Mouse (Mus musculus): ENCODE measurements around the gene Creb3l2. TPM values are rescaled to one million over a fixed set of nuclear protein-coding genes. Genes with fewer than 3 reads are reported as not detected.
A peak's percentile ranks its signal among the peaks of the same experiment; 100 is the strongest.
"Not testable (repeated sequence)": the region's sequence is repeated elsewhere in the genome, so short reads cannot be mapped to it uniquely, and the experiment has no call there.

Gene Creb3l2
- polyA plus RNA-seq, 1 experiment from 2014 or later: 16.3 TPM

GRCm38 (mm10) chr6:37377836-37378580 lies 63.9 kb downstream of the Creb3l2 start:
- DNase-seq (ENCODE audit: low spot score): no peak
- H3K27ac ChIP-seq (replicated peaks; ENCODE audit: low read depth, low read length): no peak overlapping the region
- H3K9me3 ChIP-seq (replicated peaks; ENCODE audit: control insufficient read depth, low read length): no peaks in the 10 kb centered on the region
- H3K4me1 ChIP-seq (ENCODE audit: control insufficient read depth, insufficient read depth, low read length): no peaks in the 10 kb centered on the region
- H3K27me3 ChIP-seq (ENCODE audit: control insufficient read depth, insufficient read depth, low read length): no peaks in the 10 kb centered on the region
- no peaks in the 10 kb centered on the region; the same call in 1 of the 2 replicates for H3K36me3 ChIP-seq (replicated peaks; ENCODE audit: control insufficient read depth, insufficient read depth, low read depth, low read length)
- ATAC-seq (replicated peaks; ENCODE audit: insufficient number of reproducible peaks, low FRiP score, low TSS enrichment, low read depth): no peak
- no peak overlapping the region for H3K4me3 ChIP-seq (ENCODE audit: low read depth, low read length)
- WGBS: 88% methylated on average over 12 of the region's 12 CpGs
- H3K4me2 ChIP-seq (ENCODE audit: low read depth, low read length): no peak overlapping the region
- H3K9ac ChIP-seq (replicated peaks; ENCODE audit: low read length): no peak overlapping the region

GRCm38 (mm10) chr6:37377387-37377786 lies 64.6 kb downstream of the Creb3l2 start:
- WGBS: 89% methylated on average over 3 of the region's 3 CpGs
- not testable (repeated sequence) for DNase-seq (ENCODE audit: low spot score); H3K27ac ChIP-seq (replicated peaks; ENCODE audit: low read depth, low read length); H3K4me2 ChIP-seq (ENCODE audit: low read depth, low read length); H3K4me1 ChIP-seq (ENCODE audit: control insufficient read depth, insufficient read depth, low read length); H3K27me3 ChIP-seq (ENCODE audit: control insufficient read depth, insufficient read depth, low read length); ATAC-seq (replicated peaks; ENCODE audit: insufficient number of reproducible peaks, low FRiP score, low TSS enrichment, low read depth); H3K36me3 ChIP-seq (replicated peaks; ENCODE audit: control insufficient read depth, insufficient read depth, low read depth, low read length); H3K9ac ChIP-seq (replicated peaks; ENCODE audit: low read length); H3K4me3 ChIP-seq (ENCODE audit: low read depth, low read length); H3K9me3 ChIP-seq (replicated peaks; ENCODE audit: control insufficient read depth, low read length)

DNA sequence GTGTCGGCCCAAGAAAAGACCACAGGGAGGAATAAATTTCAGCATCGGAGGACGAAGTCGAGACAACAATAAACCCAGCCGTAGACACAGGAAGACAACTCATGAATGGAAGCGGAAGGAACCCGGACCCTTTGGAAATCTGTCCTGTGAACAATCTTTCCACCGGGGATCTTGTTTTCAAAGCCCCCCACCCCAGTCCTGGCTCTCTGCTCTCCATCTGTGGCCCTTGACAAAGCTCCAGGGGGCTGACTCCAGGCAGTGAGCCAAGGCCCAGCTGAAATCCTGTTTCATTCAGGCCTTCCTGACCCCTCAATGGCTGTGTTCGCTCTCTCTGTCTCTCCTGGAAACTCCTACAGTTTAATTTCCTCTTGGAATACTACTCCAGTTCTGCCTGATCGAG lies 66.5 kb downstream of the Creb3l2 start:
- DNase-seq (ENCODE audit: low spot score) (no peak), ATAC-seq (replicated peaks; ENCODE audit: insufficient number of reproducible peaks, low FRiP score, low TSS enrichment, low read depth) (no peak)
- no peaks in the 10 kb centered on the region for H3K27me3 ChIP-seq (ENCODE audit: control insufficient read depth, insufficient read depth, low read length)
- H3K27ac ChIP-seq (replicated peaks; ENCODE audit: low read depth, low read length): no peak overlapping the region
- whole genome bisulfite sequencing: 80% methylated on average over 10 of the region's 10 CpGs
- H3K9me3 ChIP-seq (replicated peaks; ENCODE audit: control insufficient read depth, low read length): no peaks in the 10 kb centered on the region
- no peaks in the 10 kb centered on the region for H3K4me1 ChIP-seq (ENCODE audit: control insufficient read depth, insufficient read depth, low read length)
- no peaks in the 10 kb centered on the region; the same call in 1 of the 2 replicates for H3K36me3 ChIP-seq (replicated peaks; ENCODE audit: control insufficient read depth, insufficient read depth, low read depth, low read length)
- no peak overlapping the region for H3K4me2 ChIP-seq (ENCODE audit: low read depth, low read length)
- no peak overlapping the region for H3K9ac ChIP-seq (replicated peaks; ENCODE audit: low read length)
- no peak overlapping the region for H3K4me3 ChIP-seq (ENCODE audit: low read depth, low read length)

GRCm38 (mm10) chr6:37371341-37371740 lies 70.6 kb downstream of the Creb3l2 start:
- H3K4me3 ChIP-seq (ENCODE audit: low read depth, low read length): no peak overlapping the region
- no peak overlapping the region for H3K27ac ChIP-seq (replicated peaks; ENCODE audit: low read depth, low read length)
- no peaks in the 10 kb centered on the region for H3K27me3 ChIP-seq (ENCODE audit: control insufficient read depth, insufficient read depth, low read length)
- ATAC-seq (replicated peaks; ENCODE audit: insufficient number of reproducible peaks, low FRiP score, low TSS enrichment, low read depth): no peak
- DNase-seq (ENCODE audit: low spot score): peak; percentile 35
- no peak overlapping the region for H3K9ac ChIP-seq (replicated peaks; ENCODE audit: low read length)
- H3K4me1 ChIP-seq (ENCODE audit: control insufficient read depth, insufficient read depth, low read length): no peaks in the 10 kb centered on the region
- no peak overlapping the region for H3K4me2 ChIP-seq (ENCODE audit: low read depth, low read length)
- 74% methylated on average over 7 of the region's 7 CpGs for WGBS
- H3K36me3 ChIP-seq (replicated peaks; ENCODE audit: control insufficient read depth, insufficient read depth, low read depth, low read length): no peaks in the 10 kb centered on the region
- H3K9me3 ChIP-seq (replicated peaks; ENCODE audit: control insufficient read depth, low read length): no peaks in the 10 kb centered on the region

DNA sequence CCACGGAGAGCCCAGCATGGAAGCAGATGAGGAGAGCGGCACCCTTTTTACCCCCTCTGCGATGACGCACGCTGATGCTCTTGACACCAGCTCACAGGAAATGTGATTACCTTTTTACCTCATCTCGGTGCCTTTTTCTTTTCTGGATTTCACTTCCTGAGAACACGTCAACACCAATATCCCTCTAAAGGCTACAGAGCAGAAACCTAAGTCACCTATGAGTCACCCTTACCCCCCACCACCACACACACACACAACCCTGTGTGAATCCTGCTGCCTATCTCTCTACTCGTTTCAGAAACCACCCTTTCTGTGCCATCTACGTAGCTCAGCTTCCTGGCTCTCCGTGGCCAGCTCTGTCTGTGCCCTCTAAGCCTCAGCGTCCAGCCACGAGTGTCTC lies 71.4 kb downstream of the Creb3l2 start:
- 82% methylated on average over 12 of the region's 12 CpGs for WGBS
- Histone ChIP-seq H3K4me3 (ENCODE audit: low read depth, low read length) (no peak overlapping the region), H3K4me2 (ENCODE audit: low read depth, low read length) (no peak overlapping the region), H3K27me3 (ENCODE audit: control insufficient read depth, insufficient read depth, low read length) (no peaks in the 10 kb centered on the region), H3K9me3 (replicated peaks; ENCODE audit: control insufficient read depth, low read length) (no peaks in the 10 kb centered on the region), H3K36me3 (replicated peaks; ENCODE audit: control insufficient read depth, insufficient read depth, low read depth, low read length) (no peaks in the 10 kb centered on the region), H3K9ac (replicated peaks; ENCODE audit: low read length) (no peak overlapping the region), H3K4me1 (ENCODE audit: control insufficient read depth, insufficient read depth, low read length) (no peaks in the 10 kb centered on the region), H3K27ac (replicated peaks; ENCODE audit: low read depth, low read length) (no peak overlapping the region)
- DNase-seq (ENCODE audit: low spot score) (no peak), ATAC-seq (replicated peaks; ENCODE audit: insufficient number of reproducible peaks, low FRiP score, low TSS enrichment, low read depth) (no peak)

- DNase-seq (ENCODE audit: low spot score) (no peak), ATAC-seq (replicated peaks; ENCODE audit: insufficient number of reproducible peaks, low FRiP score, low TSS enrichment, low read depth) (no peak)
- no peak overlapping the region for H3K9ac ChIP-seq (replicated peaks; ENCODE audit: low read length)
- no peaks in the 10 kb centered on the region for H3K9me3 ChIP-seq (replicated peaks; ENCODE audit: control insufficient read depth, low read length)
- 87% methylated on average over 6 of the region's 6 CpGs for WGBS
- H3K4me2 ChIP-seq (ENCODE audit: low read depth, low read length): no peak overlapping the region
- no peaks in the 10 kb centered on the region for H3K4me1 ChIP-seq (ENCODE audit: control insufficient read depth, insufficient read depth, low read length)
- H3K4me3 ChIP-seq (ENCODE audit: low read depth, low read length): no peak overlapping the region
- H3K36me3 ChIP-seq (replicated peaks; ENCODE audit: control insufficient read depth, insufficient read depth, low read depth, low read length): no peaks in the 10 kb centered on the region
- no peak overlapping the region for H3K27ac ChIP-seq (replicated peaks; ENCODE audit: low read depth, low read length)
- no peaks in the 10 kb centered on the region for H3K27me3 ChIP-seq (ENCODE audit: control insufficient read depth, insufficient read depth, low read length)
Observed at GRCm38 (mm10) chr6:37369750-37370149, 72.2 kb downstream of the Creb3l2 start.

DNA sequence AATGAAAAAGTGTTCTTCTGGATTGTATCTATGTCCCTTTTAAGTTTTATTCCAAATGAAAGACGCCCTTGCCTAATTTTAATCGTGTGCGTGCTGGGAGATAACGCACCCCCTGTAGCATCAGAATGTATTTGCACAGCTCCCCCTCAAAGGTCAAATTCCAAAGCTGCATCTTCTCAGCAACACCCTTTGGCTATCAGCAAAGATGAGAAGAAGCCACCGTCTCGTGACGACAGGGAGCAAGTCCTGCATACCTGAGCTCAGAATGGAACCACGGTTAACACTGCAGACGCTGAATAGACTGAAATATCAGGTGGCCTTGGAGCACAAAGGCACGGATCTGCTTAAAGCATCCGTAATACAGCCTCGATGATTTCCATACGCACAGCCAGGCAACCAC lies 73.7 kb downstream of the Creb3l2 start:
- no peaks in the 10 kb centered on the region for H3K4me1 ChIP-seq (ENCODE audit: control insufficient read depth, insufficient read depth, low read length)
- H3K4me2 ChIP-seq (ENCODE audit: low read depth, low read length): no peak overlapping the region
- H3K27me3 ChIP-seq (ENCODE audit: control insufficient read depth, insufficient read depth, low read length): no peaks in the 10 kb centered on the region
- no peaks in the 10 kb centered on the region for H3K36me3 ChIP-seq (replicated peaks; ENCODE audit: control insufficient read depth, insufficient read depth, low read depth, low read length)
- no peak overlapping the region for H3K9ac ChIP-seq (replicated peaks; ENCODE audit: low read length)
- H3K9me3 ChIP-seq (replicated peaks; ENCODE audit: control insufficient read depth, low read length): no peaks in the 10 kb centered on the region
- no peak for DNase-seq (ENCODE audit: low spot score)
- 81% methylated on average over 13 of the region's 13 CpGs for WGBS
- H3K27ac ChIP-seq (replicated peaks; ENCODE audit: low read depth, low read length): no peak overlapping the region
- no peak for ATAC-seq (replicated peaks; ENCODE audit: insufficient number of reproducible peaks, low FRiP score, low TSS enrichment, low read depth)
- no peak overlapping the region for H3K4me3 ChIP-seq (ENCODE audit: low read depth, low read length)

GRCm38 (mm10) chr6:37366991-37367390 lies 75.0 kb downstream of the Creb3l2 start:
- Histone ChIP-seq H3K4me3 (ENCODE audit: low read depth, low read length) (no peak overlapping the region), H3K9me3 (replicated peaks; ENCODE audit: control insufficient read depth, low read length) (no peaks in the 10 kb centered on the region), H3K4me1 (ENCODE audit: control insufficient read depth, insufficient read depth, low read length) (no peaks in the 10 kb centered on the region), H3K36me3 (replicated peaks; ENCODE audit: control insufficient read depth, insufficient read depth, low read depth, low read length) (no peaks in the 10 kb centered on the region), H3K9ac (replicated peaks; ENCODE audit: low read length) (no peak overlapping the region), H3K4me2 (ENCODE audit: low read depth, low read length) (no peak overlapping the region), H3K27ac (replicated peaks; ENCODE audit: low read depth, low read length) (no peak overlapping the region), H3K27me3 (ENCODE audit: control insufficient read depth, insufficient read depth, low read length) (no peaks in the 10 kb centered on the region)
- ATAC-seq (replicated peaks; ENCODE audit: insufficient number of reproducible peaks, low FRiP score, low TSS enrichment, low read depth) (no peak), DNase-seq (ENCODE audit: low spot score) (no peak)
- WGBS: 98% methylated on average over 6 of the region's 6 CpGs

All from embryonic facial prominence, embryonic 11.5 days (tissue).